Mouse (Mus musculus): ENCODE results near the gene Gm20388. TPM values are rescaled to one million over a fixed set of nuclear protein-coding genes. Genes with fewer than 3 reads are reported as not detected.

Gene Gm20388
- polyA plus RNA-seq, 1 experiment, result 0.36 TPM

DNA sequence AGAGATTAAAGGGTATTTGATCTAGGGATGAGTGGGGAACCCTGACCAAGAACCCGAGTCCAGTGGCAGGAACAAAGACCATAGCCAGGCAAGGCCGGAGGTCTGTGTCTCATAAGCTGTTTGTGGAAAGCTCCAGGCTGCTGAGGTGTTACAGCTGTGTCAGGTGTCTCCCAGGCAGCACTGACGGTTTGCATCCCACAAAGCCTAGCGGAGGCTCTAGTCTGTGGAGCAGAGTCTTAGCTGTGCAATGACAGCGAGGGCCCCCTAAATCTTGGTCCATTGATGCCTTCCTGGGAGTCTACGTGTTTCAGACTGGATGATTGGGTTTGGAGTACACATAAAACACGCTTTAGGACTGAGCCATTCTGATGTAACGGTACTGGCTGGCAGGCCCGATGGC lies 3491.3 kb downstream of the Gm20388 start:
- H3K4me1 ChIP-seq (ENCODE audit: control insufficient read depth), result peaks cover 9% of the 10 kb centered on the region
- no peaks in the 10 kb centered on the region for H3K27me3 ChIP-seq (ENCODE audit: control insufficient read depth)
- H3K9me3 ChIP-seq (ENCODE audit: control insufficient read depth, low read length), result no peaks in the 10 kb centered on the region
- no peak overlapping the region for H3K4me3 ChIP-seq (replicated peaks)
- TF ChIP-seq TAL1 (IDR thresholded peaks at IDR 0.05; ENCODE audit: low read length) (no peak), GATA1 (IDR thresholded peaks at IDR 0.05; ENCODE audit: low read length) (no peak)
- peaks cover 65% of the 10 kb centered on the region for H3K36me3 ChIP-seq (ENCODE audit: control insufficient read depth)

DNA sequence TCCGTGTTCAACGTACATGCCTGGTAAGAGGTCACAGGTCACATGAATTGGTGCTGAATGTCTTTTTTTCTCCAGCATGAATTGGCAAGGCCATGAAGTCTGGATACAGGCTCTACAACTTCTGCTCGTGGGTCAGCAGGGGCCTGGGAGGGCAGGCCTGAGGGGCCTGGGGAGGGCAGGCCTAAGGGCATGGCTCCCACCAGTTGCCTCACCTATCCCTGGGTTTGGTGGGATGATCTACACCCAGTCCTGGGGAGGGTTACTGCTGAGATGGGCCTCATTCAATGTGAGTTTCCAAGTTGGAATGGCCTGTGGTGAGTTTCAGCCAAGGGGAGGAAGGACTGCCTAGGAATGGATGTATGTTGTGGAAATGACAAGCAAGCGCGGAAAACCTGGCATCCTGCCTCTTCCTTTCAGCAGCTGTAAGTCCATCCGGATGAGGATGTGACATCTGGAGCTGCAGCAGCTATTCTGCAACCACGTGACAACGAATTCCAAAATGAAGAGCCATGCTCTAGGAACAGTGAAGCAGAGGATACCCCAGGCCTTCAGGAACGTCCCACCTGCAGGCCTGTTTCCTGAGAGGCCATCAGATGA lies 3492.2 kb downstream of the Gm20388 start:
- peaks cover 15% of the 10 kb centered on the region for H3K4me1 ChIP-seq (ENCODE audit: control insufficient read depth)
- H3K4me3 ChIP-seq (replicated peaks), result no peak overlapping the region
- no peaks in the 10 kb centered on the region for H3K9me3 ChIP-seq (ENCODE audit: control insufficient read depth, low read length)
- peaks cover 56% of the 10 kb centered on the region for H3K36me3 ChIP-seq (ENCODE audit: control insufficient read depth)
- TF ChIP-seq GATA1 (IDR thresholded peaks at IDR 0.05; ENCODE audit: low read length) (no peak), TAL1 (IDR thresholded peaks at IDR 0.05; ENCODE audit: low read length) (no peak)
- H3K27me3 ChIP-seq (ENCODE audit: control insufficient read depth), result peaks cover 3% of the 10 kb centered on the region

DNA sequence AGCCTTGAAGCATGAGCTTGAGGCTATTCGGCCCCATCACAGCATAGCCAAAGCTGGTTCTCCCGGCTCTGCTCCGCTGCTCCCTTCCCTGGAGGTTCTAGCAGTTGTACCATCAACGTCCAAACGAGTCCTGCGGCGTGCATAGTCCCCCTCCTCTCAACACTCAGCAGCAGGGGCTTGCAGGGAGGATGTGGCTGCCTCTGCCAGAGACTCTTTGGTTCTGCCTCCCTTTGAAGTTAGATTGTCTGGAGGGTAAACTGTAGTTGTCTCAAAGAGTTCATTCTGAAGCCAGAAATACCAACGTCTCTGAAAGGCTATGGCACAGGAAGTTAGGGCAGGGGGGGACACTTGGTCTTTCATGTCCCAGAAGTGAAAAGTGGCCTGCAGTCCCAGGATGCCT lies 3493.9 kb downstream of the Gm20388 start:
- Histone ChIP-seq H3K27me3 (ENCODE audit: control insufficient read depth) (peaks cover 16% of the 10 kb centered on the region), H3K4me3 (replicated peaks) (no peak overlapping the region), H3K9me3 (ENCODE audit: control insufficient read depth, low read length) (no peaks in the 10 kb centered on the region), H3K4me1 (ENCODE audit: control insufficient read depth) (peaks cover 31% of the 10 kb centered on the region), H3K36me3 (ENCODE audit: control insufficient read depth) (peaks cover 39% of the 10 kb centered on the region)
- TF ChIP-seq GATA1 (IDR thresholded peaks at IDR 0.05; ENCODE audit: low read length), result no peak
- no peak for TF ChIP-seq TAL1 (IDR thresholded peaks at IDR 0.05; ENCODE audit: low read length)

DNA sequence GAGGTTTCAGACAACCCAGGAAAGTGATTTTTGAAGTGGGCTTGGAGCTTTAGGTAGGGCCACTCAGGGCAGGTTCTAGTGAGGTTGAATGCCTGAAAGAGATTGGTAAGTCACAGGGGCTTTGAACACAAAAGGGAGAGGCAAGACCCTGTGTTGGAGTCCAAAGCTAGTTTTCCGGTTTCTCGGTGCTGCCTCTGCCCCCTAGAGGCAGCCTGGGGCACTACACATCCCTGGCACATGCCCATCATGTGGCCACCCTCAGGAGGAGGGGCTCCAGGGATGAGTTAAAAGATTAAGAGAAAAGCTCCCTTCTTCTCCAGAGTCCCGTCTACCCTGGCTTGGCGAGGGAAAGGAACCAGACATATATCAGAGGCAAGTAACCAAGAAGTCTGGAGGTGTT lies 3496.1 kb downstream of the Gm20388 start, which contains the start of gene Mc1r:
Gene Mc1r, plus strand, starts transcription at position 322 of the 400 bp plus-strand sequence.
- H3K4me1 ChIP-seq (ENCODE audit: control insufficient read depth), result peaks cover 54% of the 10 kb centered on the region
- H3K9me3 ChIP-seq (ENCODE audit: control insufficient read depth, low read length), result no peaks in the 10 kb centered on the region
- H3K4me3 ChIP-seq (replicated peaks), result no peak within 1 kb of the TSS
- H3K27me3 ChIP-seq (ENCODE audit: control insufficient read depth), result peaks cover 39% of the 10 kb centered on the region
- H3K36me3 ChIP-seq (ENCODE audit: control insufficient read depth), result peaks cover 17% of the 10 kb centered on the region
- no peak for TF ChIP-seq GATA1 (IDR thresholded peaks at IDR 0.05; ENCODE audit: low read length)
- no peak for TF ChIP-seq TAL1 (IDR thresholded peaks at IDR 0.05; ENCODE audit: low read length)

DNA sequence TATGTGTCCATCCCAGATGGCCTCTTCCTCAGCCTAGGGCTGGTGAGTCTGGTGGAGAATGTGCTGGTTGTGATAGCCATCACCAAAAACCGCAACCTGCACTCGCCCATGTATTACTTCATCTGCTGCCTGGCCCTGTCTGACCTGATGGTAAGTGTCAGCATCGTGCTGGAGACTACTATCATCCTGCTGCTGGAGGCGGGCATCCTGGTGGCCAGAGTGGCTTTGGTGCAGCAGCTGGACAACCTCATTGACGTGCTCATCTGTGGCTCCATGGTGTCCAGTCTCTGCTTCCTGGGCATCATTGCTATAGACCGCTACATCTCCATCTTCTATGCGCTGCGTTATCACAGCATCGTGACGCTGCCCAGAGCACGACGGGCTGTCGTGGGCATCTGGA lies 3497.0 kb downstream of the Gm20388 start:
- no peak overlapping the region for H3K4me3 ChIP-seq (replicated peaks)
- TF ChIP-seq TAL1 (IDR thresholded peaks at IDR 0.05; ENCODE audit: low read length), result no peak
- TF ChIP-seq GATA1 (IDR thresholded peaks at IDR 0.05; ENCODE audit: low read length), result no peak
- peaks cover 62% of the 10 kb centered on the region for H3K4me1 ChIP-seq (ENCODE audit: control insufficient read depth)
- H3K27me3 ChIP-seq (ENCODE audit: control insufficient read depth), result peaks cover 47% of the 10 kb centered on the region
- H3K9me3 ChIP-seq (ENCODE audit: control insufficient read depth, low read length), result no peaks in the 10 kb centered on the region
- H3K36me3 ChIP-seq (ENCODE audit: control insufficient read depth), result peaks cover 9% of the 10 kb centered on the region

DNA sequence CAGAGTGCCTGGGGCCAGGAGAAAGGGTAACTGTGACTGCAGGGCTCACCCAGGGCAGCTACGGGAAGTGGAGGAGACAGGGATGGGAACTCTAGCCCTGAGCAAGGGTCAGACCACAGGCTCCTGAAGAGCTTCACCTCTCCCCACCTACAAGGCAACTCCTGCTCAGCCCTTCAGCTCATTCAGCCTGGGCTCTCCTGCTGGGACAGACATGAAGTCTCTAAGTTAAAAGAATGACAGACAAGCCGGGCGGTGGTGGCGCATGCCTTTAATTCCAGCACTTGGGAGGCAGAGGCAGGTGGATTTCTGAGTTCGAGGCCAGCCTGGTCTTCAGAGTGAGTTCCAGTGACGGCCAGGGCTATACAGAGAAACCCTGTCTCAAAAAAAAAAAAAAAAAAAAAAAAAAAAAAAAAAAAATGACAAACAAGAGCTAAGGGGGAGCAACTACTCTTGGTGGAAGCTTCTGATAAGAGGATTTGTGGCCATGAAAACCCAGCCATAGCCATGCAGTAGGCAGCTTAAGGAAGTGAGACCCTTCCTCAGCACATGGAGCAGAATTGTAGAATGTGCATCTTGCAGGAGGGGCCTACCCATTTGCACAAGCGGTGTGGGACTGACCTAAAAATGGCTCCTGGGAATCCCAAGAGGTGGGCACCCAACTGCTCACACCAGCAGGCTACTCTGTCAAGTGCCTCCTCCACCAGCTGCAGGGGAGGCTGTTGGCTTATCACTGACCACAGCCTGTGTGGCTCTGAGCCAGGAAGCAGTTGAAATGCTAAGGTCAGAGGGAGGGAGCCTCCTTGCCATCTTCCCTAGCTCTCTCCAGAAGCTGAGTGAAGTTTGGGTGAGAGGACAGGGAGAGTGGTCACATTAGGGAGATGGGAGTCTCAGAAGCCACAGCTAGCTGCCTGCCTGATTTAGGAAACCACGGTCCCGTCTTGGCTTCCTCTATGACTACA lies 3498.2 kb downstream of the Gm20388 start:
- TF ChIP-seq TAL1 (IDR thresholded peaks at IDR 0.05; ENCODE audit: low read length) (peak; percentile 4; the same call in 1 of the 3 replicates), GATA1 (IDR thresholded peaks at IDR 0.05; ENCODE audit: low read length) (no peak)
- peaks cover 58% of the 10 kb centered on the region for H3K27me3 ChIP-seq (ENCODE audit: control insufficient read depth)
- H3K4me3 ChIP-seq (replicated peaks), result no peak overlapping the region
- no peaks in the 10 kb centered on the region for H3K9me3 ChIP-seq (ENCODE audit: control insufficient read depth, low read length)
- H3K36me3 ChIP-seq (ENCODE audit: control insufficient read depth), result no peaks in the 10 kb centered on the region
- peaks cover 72% of the 10 kb centered on the region for H3K4me1 ChIP-seq (ENCODE audit: control insufficient read depth)

DNA sequence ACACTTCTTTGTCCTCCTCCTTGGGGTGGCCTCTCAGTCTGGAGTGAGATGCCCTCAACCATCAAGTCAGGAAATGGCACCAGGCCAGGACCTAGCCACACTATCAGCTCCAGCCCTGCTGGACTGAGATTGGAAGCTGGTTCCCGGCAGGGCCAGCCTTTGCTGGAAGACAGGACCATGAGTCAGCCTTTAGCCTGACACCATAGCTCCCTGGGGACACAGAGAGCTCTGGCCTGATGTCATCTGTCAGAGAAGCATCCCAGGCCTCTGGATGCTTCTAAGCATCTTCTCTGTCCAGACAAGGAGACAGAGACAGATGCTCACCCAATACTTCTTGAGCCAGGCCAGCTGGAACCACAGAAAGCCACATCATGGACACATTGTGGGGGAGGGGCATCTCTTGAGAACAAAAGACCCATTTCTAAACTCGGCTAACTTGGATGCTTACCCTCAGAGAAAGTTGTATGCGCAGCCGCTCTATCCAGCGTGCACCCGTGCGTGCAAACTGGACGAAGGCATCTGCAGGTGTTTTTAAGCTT lies 3499.5 kb downstream of the Gm20388 start:
- no peak overlapping the region for H3K4me3 ChIP-seq (replicated peaks)
- no peaks in the 10 kb centered on the region for H3K36me3 ChIP-seq (ENCODE audit: control insufficient read depth)
- H3K27me3 ChIP-seq (ENCODE audit: control insufficient read depth), result peaks cover 61% of the 10 kb centered on the region
- no peaks in the 10 kb centered on the region for H3K9me3 ChIP-seq (ENCODE audit: control insufficient read depth, low read length)
- no peak for TF ChIP-seq TAL1 (IDR thresholded peaks at IDR 0.05; ENCODE audit: low read length)
- no peak for TF ChIP-seq GATA1 (IDR thresholded peaks at IDR 0.05; ENCODE audit: low read length)
- H3K4me1 ChIP-seq (ENCODE audit: control insufficient read depth), result peaks cover 76% of the 10 kb centered on the region

DNA sequence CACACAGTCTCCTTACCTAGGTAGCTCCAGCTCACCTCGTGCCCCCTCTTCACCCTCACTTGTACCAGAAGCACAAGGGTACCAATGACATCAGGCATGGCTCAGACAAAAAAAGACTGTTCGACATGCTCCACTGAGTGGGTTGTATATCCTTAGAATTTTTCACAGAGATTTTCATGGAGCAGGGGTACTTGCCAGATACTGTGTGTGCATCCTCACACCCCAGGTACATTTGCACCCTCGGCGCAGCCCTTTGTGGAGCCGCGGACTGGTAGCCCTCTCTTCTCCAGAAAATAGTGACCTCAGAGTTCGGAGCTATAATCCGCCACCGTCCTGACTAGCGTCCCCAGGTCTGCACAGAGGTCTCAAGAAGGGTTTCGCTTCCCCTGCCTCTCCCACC lies 3500.1 kb downstream of the Gm20388 start:
- TF ChIP-seq GATA1 (IDR thresholded peaks at IDR 0.05; ENCODE audit: low read length) (no peak), TAL1 (IDR thresholded peaks at IDR 0.05; ENCODE audit: low read length) (no peak)
- no peaks in the 10 kb centered on the region for H3K9me3 ChIP-seq (ENCODE audit: control insufficient read depth, low read length)
- H3K36me3 ChIP-seq (ENCODE audit: control insufficient read depth), result no peaks in the 10 kb centered on the region
- peaks cover 76% of the 10 kb centered on the region for H3K4me1 ChIP-seq (ENCODE audit: control insufficient read depth)
- no peak overlapping the region for H3K4me3 ChIP-seq (replicated peaks)
- H3K27me3 ChIP-seq (ENCODE audit: control insufficient read depth), result peaks cover 61% of the 10 kb centered on the region

DNA sequence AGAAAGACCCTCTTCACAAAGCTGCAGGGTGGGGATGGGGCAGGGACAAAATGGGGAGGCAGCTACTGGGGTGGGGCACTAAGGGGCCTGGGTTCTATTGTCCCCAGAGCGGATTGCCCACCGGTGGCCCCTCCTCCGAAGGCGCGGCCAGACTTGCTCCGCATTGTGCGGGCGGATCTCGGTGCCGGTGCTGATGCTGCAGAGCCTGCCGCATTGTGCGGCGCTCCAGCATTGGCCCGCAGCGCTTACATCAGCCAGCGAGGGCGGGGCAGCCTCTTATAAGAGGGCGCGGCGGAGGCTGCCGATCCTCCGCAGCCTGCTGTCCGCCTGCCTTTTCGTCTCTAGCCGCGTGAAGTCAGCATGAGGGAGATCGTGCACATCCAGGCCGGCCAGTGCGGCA lies 3500.6 kb downstream of the Gm20388 start, which contains the start of gene Tubb3:
Gene Tubb3, plus strand, starts transcription at position 179 of the 400 bp plus-strand sequence.
- no peaks in the 10 kb centered on the region for H3K36me3 ChIP-seq (ENCODE audit: control insufficient read depth)
- peaks cover 61% of the 10 kb centered on the region for H3K27me3 ChIP-seq (ENCODE audit: control insufficient read depth)
- TF ChIP-seq TAL1 (IDR thresholded peaks at IDR 0.05; ENCODE audit: low read length) (no peak), GATA1 (IDR thresholded peaks at IDR 0.05; ENCODE audit: low read length) (no peak)
- H3K4me1 ChIP-seq (ENCODE audit: control insufficient read depth), result peaks cover 75% of the 10 kb centered on the region
- no peaks in the 10 kb centered on the region for H3K9me3 ChIP-seq (ENCODE audit: control insufficient read depth, low read length)
- H3K4me3 ChIP-seq (replicated peaks), result peak within 1 kb of the TSS; percentile 29

Measured in erythroblast, embryonic 14.5 days (primary cell).